Mouse (Mus musculus): Measurements from ENCODE around the gene Enox1.

Gene Enox1

DNA sequence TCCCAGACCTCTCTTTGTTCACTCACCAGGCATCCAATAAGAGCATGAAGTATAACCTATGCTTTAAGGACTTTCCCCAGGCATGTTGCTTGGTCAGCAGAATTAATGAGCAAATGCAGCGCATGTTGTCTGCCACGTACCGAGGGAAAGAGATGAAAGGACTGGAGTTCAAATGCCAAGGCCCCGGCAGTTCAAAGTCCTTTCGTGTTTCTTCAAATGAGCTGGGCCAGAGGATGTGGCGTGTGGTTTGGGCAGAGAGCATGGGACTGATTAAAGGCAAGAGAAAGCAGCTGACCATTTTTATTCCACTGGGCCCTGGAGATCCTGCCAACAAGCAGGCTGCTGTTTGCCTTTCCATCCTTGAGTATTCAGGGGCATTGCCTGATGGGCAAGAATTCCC is 460.7 kb downstream of the Enox1 start:
- no peak for DNase-seq (ENCODE audit: low spot score in 2 of 2)

DNA sequence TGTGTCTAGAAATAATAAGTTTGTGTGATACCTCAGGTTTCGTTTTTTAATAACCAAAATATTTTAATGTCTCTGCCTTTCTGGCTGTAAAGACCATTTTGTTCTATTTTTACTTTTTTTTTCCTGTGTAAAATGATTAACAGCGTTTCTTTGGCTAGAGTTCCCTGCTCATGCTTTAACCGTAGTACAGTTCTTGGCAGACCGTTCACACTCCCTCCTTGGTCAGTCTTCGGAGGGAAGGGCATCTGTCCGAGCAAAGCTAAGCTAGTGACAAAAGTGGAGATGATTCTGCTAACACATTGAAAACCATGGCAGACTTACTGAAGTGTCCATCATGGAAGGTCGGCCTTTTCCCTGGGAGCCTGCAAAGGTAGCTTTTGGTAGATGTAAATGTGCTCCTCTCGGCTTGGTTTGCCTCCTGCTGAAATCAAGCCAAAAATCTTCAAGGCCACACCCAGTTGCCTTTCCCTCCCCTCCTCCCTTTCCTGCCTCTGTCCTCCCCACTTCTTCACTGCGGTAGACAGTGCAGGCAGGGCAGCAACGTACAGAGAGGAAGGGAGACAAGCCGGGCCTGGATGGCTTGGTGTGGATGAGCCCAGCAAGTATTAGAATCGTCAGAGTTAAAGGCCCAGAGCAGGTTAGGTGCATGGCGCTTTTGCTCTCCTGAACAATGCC is 461.7 kb downstream of the Enox1 start:
- no peak for DNase-seq (ENCODE audit: low spot score in 2 of 2)

GRCm38 (mm10) chr14:77621473-77622264 is 465.1 kb downstream of the Enox1 start:
- peak; percentile 38 to 57 for DNase-seq (ENCODE audit: low spot score in 2 of 2)

DNA sequence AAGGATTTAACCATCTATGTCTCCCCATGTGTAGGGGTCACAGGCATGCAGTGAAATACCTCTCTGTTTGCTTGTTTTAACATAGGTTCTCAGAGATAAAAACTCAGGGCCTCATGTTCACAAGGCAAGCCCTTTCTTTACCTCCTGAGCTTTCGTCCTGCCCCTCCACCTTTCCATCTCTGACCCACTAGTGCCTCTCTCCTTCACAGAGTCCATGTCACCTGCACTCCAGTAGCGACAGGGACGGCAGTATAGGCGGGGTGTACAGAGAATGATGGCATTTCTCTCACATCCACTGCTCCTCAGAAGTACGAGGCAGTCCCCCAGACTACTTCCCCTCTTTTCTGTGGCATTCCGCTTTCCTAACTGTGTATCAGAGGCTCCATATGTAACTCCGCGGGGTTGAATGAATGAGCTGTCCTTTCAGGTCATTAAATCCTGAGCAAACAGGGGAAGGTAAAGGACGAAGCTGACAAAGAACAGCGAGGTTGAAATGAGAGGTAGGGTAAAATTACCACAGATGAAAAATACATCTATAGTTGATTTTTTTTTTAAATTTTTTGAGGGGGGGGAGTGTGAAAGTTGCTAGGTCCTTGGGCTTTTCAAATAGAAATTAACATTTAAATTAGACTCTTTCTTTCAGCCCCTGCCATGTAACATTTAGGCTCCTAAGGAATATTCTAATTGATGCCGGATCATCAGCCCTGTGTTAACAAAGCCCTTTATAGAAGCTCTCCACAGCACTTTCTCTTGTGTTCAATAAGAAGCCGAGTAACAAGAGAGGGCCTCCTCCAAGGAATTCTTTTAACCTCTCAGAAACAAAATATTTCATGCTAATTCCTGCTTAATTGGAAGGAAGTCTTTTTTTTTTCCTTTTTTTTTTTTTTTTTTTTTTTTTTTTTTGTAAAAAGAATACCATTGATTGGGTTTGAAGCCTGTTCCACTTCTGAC is 470.3 kb downstream of the Enox1 start:
- DNase-seq (ENCODE audit: low spot score in 2 of 2) = no peak

GRCm38 (mm10) chr14:77632466-77633171 is 476.1 kb downstream of the Enox1 start:
- DNase-seq (ENCODE audit: low spot score in 2 of 2) = no peak

- DNase-seq (ENCODE audit: low spot score in 2 of 2) = no peak
Observed at GRCm38 (mm10) chr14:77633172-77633542, 476.6 kb downstream of the Enox1 start.

GRCm38 (mm10) chr14:77636931-77637330 is 480.4 kb downstream of the Enox1 start:
- peak; percentile 63 to 78 for DNase-seq (ENCODE audit: low spot score in 2 of 2)

DNA sequence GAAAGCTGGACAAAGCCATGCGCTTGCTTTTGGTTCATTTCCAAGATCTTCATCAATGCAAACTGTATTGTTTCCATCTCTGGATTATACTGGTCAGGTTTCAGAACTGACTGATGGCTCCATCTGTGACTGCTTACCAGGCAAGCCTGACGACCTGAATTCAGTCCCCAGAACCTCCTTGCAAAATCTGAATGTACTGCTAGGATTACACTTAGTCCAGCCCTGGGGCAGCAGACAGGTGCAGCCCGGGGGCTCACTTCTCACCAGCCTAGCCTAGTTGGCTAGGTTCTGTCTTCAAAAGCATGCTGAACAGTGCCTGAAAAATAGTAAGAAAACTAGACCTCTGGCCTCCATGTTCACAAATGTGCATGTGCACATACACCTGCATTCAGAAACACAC is 481.6 kb downstream of the Enox1 start:
- no peak for DNase-seq (ENCODE audit: low spot score in 2 of 2)

DNA sequence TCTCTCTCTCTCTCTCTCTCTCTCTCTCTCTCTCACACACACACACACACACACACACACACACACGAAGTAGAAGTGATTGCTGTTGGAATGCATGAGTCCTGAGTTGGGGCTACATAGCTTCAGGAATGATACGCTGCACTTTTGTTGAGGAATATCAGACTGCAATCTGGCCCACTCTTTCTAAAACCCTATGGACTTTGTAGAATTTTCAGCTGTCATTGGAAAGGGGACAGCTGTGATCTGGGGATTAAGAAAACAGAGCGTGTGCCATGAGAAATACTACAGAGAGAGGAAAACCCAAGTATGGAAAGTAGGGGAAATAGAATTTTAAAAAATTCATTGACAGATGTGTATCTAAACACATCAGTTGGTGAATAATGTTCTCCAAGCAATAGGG is 482.1 kb downstream of the Enox1 start:
- no peak for DNase-seq (ENCODE audit: low spot score in 2 of 2)

DNA sequence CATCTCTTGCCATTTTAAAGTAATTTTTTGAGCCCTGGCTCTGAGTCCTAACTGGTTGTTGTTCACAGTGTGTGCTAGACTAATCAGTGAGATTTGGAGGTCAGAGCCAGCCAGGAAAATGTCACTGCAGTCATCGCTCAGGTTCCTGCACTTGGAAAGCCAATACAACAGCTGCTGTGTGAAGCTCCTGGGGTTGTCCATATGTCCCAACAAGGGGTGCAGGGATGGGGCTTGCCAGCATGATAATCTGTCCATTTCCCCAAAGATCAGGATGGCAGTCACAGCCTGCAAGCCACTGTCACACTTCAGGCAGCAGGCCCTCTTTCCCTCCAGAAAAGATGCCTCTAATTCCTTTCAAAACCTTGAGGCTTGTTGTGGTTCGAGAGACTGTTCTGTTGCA is 483.0 kb downstream of the Enox1 start:
- no peak for DNase-seq (ENCODE audit: low spot score in 2 of 2)

DNA sequence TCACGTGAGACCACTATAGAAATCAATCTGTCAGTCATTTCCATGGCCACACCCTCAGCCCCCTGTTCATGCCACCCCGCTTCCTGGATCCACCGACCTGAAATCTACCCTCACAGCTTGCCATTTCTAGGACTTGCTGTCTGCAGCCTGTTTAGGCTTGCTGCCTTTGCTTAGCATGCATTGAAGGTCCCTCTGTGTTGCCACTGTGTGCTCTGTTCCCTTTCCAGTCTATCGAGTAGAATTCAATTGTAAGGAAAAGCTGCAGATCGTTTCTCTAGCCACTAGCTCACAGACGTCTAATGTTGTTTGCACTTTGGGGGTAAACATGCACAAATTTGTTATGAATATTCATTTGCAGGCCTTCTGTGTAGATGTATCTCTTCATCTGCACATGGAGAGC is 485.8 kb downstream of the Enox1 start:
- DNase-seq (ENCODE audit: low spot score in 2 of 2) = no peak

DNA sequence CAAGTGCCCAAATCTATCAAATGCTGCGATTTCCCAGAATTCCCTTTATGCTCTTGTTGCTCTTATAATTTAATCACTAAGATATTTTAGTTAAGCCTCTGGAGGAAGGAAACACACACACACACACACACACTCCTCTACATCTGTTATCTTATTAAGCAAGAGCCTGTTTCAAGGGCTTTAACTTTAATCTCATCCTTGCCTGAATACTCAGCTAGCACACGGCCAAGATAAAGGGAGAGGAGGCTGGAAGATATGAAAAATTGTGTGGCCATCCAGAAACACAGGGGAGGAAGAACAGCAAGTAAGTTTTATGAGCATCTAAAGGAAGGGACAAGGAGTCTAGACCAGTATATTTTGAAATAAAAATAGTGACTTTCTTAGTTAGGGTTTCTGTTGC is 489.6 kb downstream of the Enox1 start:
- no peak for DNase-seq (ENCODE audit: low spot score in 2 of 2)

DNA sequence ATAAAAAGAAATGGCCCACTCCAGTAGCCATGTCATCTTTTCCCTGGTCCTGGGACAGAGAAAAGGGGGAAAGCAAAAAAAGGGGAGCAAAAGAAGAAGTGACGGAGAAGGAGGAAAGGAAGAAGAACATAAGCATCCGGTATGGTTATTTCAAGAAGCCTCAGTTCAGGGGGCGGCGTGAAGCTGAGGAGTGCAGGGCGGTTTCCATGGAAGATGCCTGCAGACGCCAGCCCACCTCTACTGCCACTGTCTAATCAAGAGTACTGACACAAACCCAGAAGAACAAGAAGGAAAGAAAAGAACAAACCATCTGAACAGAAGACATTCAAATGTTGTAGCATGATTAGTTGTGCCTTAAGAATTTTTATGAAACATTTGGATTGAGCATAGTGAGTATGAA is 490.5 kb downstream of the Enox1 start:
- peak; percentile 28 for DNase-seq (ENCODE audit: low spot score in 2 of 2)

DNA sequence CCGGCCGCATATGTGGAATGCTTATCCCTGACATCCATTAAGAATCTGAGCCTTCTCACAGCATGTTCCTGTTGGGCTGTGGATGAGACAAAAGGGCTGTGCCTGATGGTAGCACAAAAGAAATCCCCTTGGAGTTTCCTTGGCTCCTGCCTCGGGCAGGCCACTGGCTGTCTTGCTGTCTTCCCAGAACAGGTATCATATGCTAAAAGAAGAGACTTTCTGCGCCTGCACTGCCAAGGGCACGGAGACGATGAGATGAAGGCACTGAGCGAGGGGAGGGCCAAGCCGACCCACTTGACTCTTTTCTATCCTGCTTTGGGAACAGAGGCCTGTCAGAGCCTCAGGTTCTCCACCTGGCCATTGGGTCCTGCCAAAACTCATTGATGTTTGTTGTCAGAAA is 491.7 kb downstream of the Enox1 start:
- no peak for DNase-seq (ENCODE audit: low spot score in 2 of 2)

GRCm38 (mm10) chr14:77658739-77659138 is 502.2 kb downstream of the Enox1 start:
- DNase-seq (ENCODE audit: low spot score in 2 of 2) = no peak

- DNase-seq (ENCODE audit: low spot score in 2 of 2) = no peak
Observed at GRCm38 (mm10) chr14:77662273-77662672, 505.7 kb downstream of the Enox1 start.

GRCm38 (mm10) chr14:77662994-77663393 is 506.4 kb downstream of the Enox1 start:
- no peak for DNase-seq (ENCODE audit: low spot score in 2 of 2)

DNA sequence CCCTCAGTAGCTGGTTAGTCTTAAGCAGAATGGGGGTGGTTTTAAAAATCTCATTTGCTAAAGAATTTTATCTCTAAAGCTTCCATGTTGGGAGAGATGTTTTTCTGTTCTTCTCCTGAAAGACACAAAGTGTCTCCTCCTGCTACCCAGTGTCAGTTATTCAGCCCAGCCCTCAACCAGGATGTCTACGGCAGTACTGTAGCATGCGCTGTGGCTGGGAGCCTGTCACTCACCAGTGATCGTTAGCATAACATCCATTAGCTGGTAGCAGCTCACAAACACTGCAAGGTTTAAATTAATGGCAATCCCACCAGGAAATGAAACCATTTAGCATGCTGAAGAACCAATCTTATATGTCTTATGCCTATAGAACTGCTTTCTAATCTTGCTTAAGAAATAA is 511.5 kb downstream of the Enox1 start:
- DNase-seq (ENCODE audit: low spot score in 2 of 2) = no peak

DNA sequence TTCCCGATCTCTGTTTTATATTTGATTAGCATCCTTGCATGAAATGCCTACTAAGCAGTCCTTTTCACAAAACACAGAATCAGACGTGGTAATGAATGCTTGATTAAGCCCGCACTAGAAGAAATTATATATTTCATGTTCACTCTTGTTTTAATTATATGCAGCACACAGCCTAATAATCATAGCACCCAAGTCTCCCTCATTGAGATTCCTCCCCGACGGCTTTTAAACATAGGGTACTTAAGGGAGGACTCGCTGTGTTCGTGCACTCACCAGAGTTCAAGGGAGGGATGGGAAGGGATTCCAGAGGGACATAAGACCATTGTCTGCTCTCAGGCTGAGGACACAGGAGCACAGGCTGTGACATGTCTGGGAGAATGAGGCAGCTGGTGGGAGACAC is 512.9 kb downstream of the Enox1 start:
- DNase-seq (ENCODE audit: low spot score in 2 of 2) = no peak

DNA sequence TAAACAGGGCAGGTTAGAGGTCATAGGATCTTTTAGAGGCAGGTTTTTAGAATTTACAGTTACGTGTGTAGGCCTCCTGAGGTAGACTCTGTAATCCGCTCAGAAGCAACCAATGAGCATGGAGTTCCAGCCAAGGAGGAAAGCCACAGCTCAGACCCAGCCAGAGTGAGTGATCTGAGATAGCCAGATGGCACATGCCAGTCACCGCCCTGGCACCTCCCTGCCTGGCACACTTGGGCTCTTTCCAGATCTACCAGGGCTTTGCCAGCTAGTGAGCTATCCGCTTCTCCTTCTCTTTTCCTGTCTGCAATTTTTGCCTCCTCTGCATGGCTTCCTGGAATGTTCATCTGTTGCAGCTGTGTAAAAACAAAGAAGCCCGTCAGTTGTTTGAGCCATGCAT is 514.4 kb downstream of the Enox1 start:
- DNase-seq (ENCODE audit: low spot score in 2 of 2) = peak; percentile 28 to 40

GRCm38 (mm10) chr14:77671961-77672360 is 515.4 kb downstream of the Enox1 start:
- no peak for DNase-seq (ENCODE audit: low spot score in 2 of 2)

DNA sequence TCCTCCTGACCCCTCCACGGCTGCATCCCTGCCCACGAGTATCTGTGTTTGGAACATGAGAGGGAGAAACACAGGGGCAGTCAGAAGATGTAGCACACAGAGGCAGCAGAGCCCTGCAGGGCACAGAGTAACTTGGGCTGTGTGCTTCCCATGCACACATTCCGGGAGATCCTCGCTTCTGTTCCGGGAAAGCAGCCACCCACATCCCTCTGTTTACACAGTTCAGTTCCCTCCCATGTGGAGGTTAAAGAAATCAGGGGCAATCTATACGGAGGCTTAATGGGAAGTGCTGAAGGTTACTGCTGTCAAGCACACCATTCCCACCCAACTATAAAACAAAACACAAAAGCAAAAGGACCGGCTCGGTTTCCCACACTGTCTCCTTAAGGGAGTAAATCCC is 516.6 kb downstream of the Enox1 start:
- DNase-seq (ENCODE audit: low spot score in 2 of 2) = no peak

All from frontal cortex, postnatal 36 days (tissue).